Mouse (Mus musculus): Measurements from ENCODE around the gene Camta1. TPM values are rescaled to one million over a fixed set of nuclear protein-coding genes. Genes with fewer than 3 reads are reported as not detected.
A peak's percentile ranks its signal among the peaks of the same experiment; 100 is the strongest.

Gene Camta1
- polyA plus RNA-seq, 2 experiments, result 7.3 to 32.8 TPM

GRCm38 (mm10) chr4:150978156-150978910 is 883.3 kb downstream of the Camta1 start:
- no peak for ATAC-seq (ENCODE audit: insufficient read depth)
- Histone ChIP-seq H3K9ac (replicated peaks) (no peak overlapping the region), H3K4me3 (ENCODE audit: insufficient read depth in 1 of 2, low read depth in 2 of 2, low read length in 2 of 2) (no peak overlapping the region), H3K9me3 (ENCODE audit: control insufficient read depth, low read length) (no peaks in the 10 kb centered on the region), H3K27me3 (ENCODE audit: control insufficient read depth, insufficient read depth, low read length) (no peaks in the 10 kb centered on the region), H3K27ac (no peak overlapping the region), H3K4me1 (replicated peaks; ENCODE audit: control insufficient read depth in 2 of 2, insufficient read depth in 2 of 2, low read length in 1 of 2) (no peaks in the 10 kb centered on the region), H3K4me2 (ENCODE audit: low read depth) (no peak overlapping the region), H3K36me3 (replicated peaks; ENCODE audit: control insufficient read depth, insufficient read depth, low read depth) (no peaks in the 10 kb centered on the region)
- WGBS (ENCODE audit: insufficient replicate concordance), result 74% methylated on average over 21 of the region's 21 CpGs
- TF ChIP-seq CTCF (IDR thresholded peaks at IDR 0.05; ENCODE audit: low read depth) (0 out of 2 replicates have a peak, but pooled peaks have one; percentile 4), EP300 (IDR thresholded peaks at IDR 0.05; ENCODE audit: low read depth) (no peak)
- no peak for DNase-seq (ENCODE audit: low read depth in 3 of 3, low spot score in 3 of 3)

- DNase-seq (ENCODE audit: low read depth in 3 of 3, low spot score in 3 of 3), result no peak
- no peaks in the 10 kb centered on the region for H3K9me3 ChIP-seq (ENCODE audit: control insufficient read depth, low read length)
- H3K4me3 ChIP-seq (ENCODE audit: insufficient read depth in 1 of 2, low read depth in 2 of 2, low read length in 2 of 2), result no peak overlapping the region
- H3K36me3 ChIP-seq (replicated peaks; ENCODE audit: control insufficient read depth, insufficient read depth, low read depth), result no peaks in the 10 kb centered on the region
- H3K27me3 ChIP-seq (ENCODE audit: control insufficient read depth, insufficient read depth, low read length), result no peaks in the 10 kb centered on the region
- no peak for TF ChIP-seq CTCF (IDR thresholded peaks at IDR 0.05; ENCODE audit: low read depth)
- TF ChIP-seq EP300 (IDR thresholded peaks at IDR 0.05; ENCODE audit: low read depth), result no peak
- 34% methylated on average over 1 of the region's 1 CpGs for WGBS (ENCODE audit: insufficient replicate concordance)
- H3K27ac ChIP-seq, result no peak overlapping the region
- H3K4me2 ChIP-seq (ENCODE audit: low read depth), result no peak overlapping the region
- no peak for ATAC-seq (ENCODE audit: insufficient read depth)
- no peak overlapping the region for H3K9ac ChIP-seq (replicated peaks)
- no peaks in the 10 kb centered on the region for H3K4me1 ChIP-seq (replicated peaks; ENCODE audit: control insufficient read depth in 2 of 2, insufficient read depth in 2 of 2, low read length in 1 of 2)
Measured at GRCm38 (mm10) chr4:150975145-150975544, 886.5 kb downstream of the Camta1 start.

GRCm38 (mm10) chr4:150973264-150973663 is 888.4 kb downstream of the Camta1 start:
- Histone ChIP-seq H3K4me1 (replicated peaks; ENCODE audit: control insufficient read depth in 2 of 2, insufficient read depth in 2 of 2, low read length in 1 of 2) (no peaks in the 10 kb centered on the region), H3K36me3 (replicated peaks; ENCODE audit: control insufficient read depth, insufficient read depth, low read depth) (no peaks in the 10 kb centered on the region), H3K27ac (no peak overlapping the region), H3K4me3 (ENCODE audit: insufficient read depth in 1 of 2, low read depth in 2 of 2, low read length in 2 of 2) (no peak overlapping the region), H3K9ac (replicated peaks) (no peak overlapping the region), H3K4me2 (ENCODE audit: low read depth) (no peak overlapping the region), H3K27me3 (ENCODE audit: control insufficient read depth, insufficient read depth, low read length) (no peaks in the 10 kb centered on the region), H3K9me3 (ENCODE audit: control insufficient read depth, low read length) (no peaks in the 10 kb centered on the region)
- TF ChIP-seq EP300 (IDR thresholded peaks at IDR 0.05; ENCODE audit: low read depth), result no peak
- no peak for TF ChIP-seq CTCF (IDR thresholded peaks at IDR 0.05; ENCODE audit: low read depth)
- 66% methylated on average over 8 of the region's 8 CpGs for WGBS (ENCODE audit: insufficient replicate concordance)
- ATAC-seq (ENCODE audit: insufficient read depth) (no peak), DNase-seq (ENCODE audit: low read depth in 3 of 3, low spot score in 3 of 3) (no peak)

GRCm38 (mm10) chr4:150968956-150969355 is 892.7 kb downstream of the Camta1 start:
- Histone ChIP-seq H3K27me3 (ENCODE audit: control insufficient read depth, insufficient read depth, low read length) (no peaks in the 10 kb centered on the region), H3K4me1 (replicated peaks; ENCODE audit: control insufficient read depth in 2 of 2, insufficient read depth in 2 of 2, low read length in 1 of 2) (peaks cover 0 to 4% of the 10 kb centered on the region in 2 experiments; a peak in 1 of 4 replicates), H3K4me2 (ENCODE audit: low read depth) (no peak overlapping the region), H3K27ac (no peak overlapping the region), H3K4me3 (ENCODE audit: insufficient read depth in 1 of 2, low read depth in 2 of 2, low read length in 2 of 2) (no peak overlapping the region), H3K9ac (replicated peaks) (no peak overlapping the region), H3K36me3 (replicated peaks; ENCODE audit: control insufficient read depth, insufficient read depth, low read depth) (no peaks in the 10 kb centered on the region), H3K9me3 (ENCODE audit: control insufficient read depth, low read length) (no peaks in the 10 kb centered on the region)
- WGBS (ENCODE audit: insufficient replicate concordance), result 63% methylated on average over 8 of the region's 8 CpGs
- ATAC-seq (ENCODE audit: insufficient read depth) (no peak), DNase-seq (ENCODE audit: low read depth in 3 of 3, low spot score in 3 of 3) (no peak)
- TF ChIP-seq EP300 (IDR thresholded peaks at IDR 0.05; ENCODE audit: low read depth) (no peak), CTCF (IDR thresholded peaks at IDR 0.05; ENCODE audit: low read depth) (no peak)

- DNase-seq (ENCODE audit: low read depth in 3 of 3, low spot score in 3 of 3) (peak; percentile 20 to 34 (median 27)), ATAC-seq (ENCODE audit: insufficient read depth) (no peak)
- Histone ChIP-seq H3K9me3 (ENCODE audit: control insufficient read depth, low read length) (no peaks in the 10 kb centered on the region), H3K27ac (no peak overlapping the region), H3K36me3 (replicated peaks; ENCODE audit: control insufficient read depth, insufficient read depth, low read depth) (no peaks in the 10 kb centered on the region), H3K4me3 (ENCODE audit: insufficient read depth in 1 of 2, low read depth in 2 of 2, low read length in 2 of 2) (no peak overlapping the region), H3K27me3 (ENCODE audit: control insufficient read depth, insufficient read depth, low read length) (no peaks in the 10 kb centered on the region), H3K9ac (replicated peaks) (no peak overlapping the region), H3K4me2 (ENCODE audit: low read depth) (no peak overlapping the region), H3K4me1 (replicated peaks; ENCODE audit: control insufficient read depth in 2 of 2, insufficient read depth in 2 of 2, low read length in 1 of 2) (peaks cover 0 to 4% of the 10 kb centered on the region in 2 experiments; a peak in 1 of 4 replicates)
- WGBS (ENCODE audit: insufficient replicate concordance), result 11% methylated on average over 7 of the region's 7 CpGs
- TF ChIP-seq CTCF (IDR thresholded peaks at IDR 0.05; ENCODE audit: low read depth), result peak; percentile 81
- TF ChIP-seq EP300 (IDR thresholded peaks at IDR 0.05; ENCODE audit: low read depth), result no peak
Measured at GRCm38 (mm10) chr4:150966556-150966955, 895.1 kb downstream of the Camta1 start.
